Mouse (Mus musculus) cerebellum, adult (tissue): ENCODE data around the gene Cetn2.

ENCODE experiments used
- ATAC-seq: cut with Nextera tagmentation; 2 replicates; pipeline ENCODE4 v1.9.2; 2017; ENCODE audit warnings: mild to moderate bottlenecking, moderate library complexity, mixed read lengths; ENCODE audit not compliant: insufficient number of reproducible peaks, low FRiP score, low TSS enrichment

The Cetn2 gene

DNA sequence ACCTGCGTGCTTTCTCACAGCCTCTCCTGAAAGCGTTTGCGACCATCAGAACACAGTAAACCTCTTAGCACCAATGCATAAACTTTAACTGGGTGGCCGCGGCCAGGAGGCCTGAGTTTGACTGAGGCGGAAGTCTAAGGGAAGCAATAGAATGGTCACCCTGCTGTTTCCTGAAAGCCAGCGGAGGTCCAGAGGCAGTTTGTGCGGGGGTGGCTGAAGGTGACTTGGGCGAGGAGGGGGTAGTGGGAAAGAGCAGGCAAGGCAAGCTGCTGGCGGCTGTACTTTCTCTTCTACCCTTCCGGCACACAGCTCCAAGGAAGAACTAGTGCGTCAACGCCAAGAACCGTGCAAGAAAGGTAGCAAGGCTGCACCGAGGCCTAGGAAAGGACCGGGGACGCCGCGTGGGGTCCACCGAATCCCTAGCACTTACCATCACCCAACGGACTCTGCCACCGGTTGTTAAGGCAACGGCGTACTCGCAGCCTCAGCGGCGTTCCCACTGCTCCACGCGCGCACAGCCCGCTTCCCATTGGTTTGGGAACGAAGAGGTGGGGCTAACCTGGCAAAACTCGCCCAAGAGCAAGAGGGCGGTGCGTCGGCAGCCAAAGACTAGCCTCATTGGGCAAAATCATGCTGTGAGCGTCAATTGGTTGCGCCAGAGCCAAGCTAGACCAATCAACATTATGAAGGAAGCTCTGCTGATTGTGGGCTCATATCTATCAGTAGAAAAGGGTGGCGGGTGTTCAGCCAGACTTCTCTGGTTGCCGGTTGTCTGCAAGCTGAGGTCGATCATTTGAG is at the start of gene Cetn2, which contains the start of gene Nsdhl:
TSS of gene Cetn2 (minus strand) at position 528 of the 798 bp plus-strand sequence.
TSS of gene Nsdhl (plus strand) at position 674 of the 798 bp plus-strand sequence.
- ATAC-seq, result peak; percentile 99

DNA sequence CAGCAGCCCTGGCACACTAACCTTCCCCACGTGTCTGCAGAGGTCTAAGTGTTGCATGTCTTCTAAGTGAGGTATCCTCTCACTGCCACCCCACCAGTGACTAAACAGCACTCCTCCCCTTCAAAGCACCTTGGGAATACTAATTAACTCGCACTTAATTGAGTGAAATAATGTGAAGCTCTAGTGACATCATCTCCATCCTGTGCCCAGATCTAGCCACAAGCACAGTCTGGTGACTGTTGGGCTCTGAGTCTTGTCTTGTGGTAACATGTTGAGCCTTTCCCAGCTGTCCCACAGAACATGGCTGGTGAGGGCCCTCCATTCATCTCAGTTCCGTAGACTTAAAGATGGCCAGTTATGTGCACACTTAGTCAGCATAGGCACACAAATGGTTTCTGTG is 44.5 kb upstream of the Cetn2 start:
- ATAC-seq, result no peak

DNA sequence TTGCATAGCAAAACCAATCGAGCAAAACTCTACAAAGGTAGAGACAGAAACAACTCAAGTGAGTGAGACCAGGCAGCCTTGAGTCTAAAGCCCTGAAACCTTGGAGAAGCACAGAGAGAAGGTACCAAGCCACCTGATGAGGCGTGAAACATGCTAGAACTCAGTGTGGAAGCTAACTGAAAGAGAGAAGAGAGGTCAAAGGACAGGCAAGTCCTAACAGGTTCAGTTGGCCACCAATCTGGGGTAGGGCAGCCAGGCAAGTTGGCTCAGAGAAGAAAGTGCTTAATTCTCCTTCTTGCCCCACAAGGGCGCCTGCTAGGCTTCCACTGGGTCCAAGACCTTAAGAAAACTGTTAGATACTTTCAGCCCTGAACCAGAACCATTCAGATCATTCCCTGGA is 43.3 kb upstream of the Cetn2 start:
- ATAC-seq, result no peak

DNA sequence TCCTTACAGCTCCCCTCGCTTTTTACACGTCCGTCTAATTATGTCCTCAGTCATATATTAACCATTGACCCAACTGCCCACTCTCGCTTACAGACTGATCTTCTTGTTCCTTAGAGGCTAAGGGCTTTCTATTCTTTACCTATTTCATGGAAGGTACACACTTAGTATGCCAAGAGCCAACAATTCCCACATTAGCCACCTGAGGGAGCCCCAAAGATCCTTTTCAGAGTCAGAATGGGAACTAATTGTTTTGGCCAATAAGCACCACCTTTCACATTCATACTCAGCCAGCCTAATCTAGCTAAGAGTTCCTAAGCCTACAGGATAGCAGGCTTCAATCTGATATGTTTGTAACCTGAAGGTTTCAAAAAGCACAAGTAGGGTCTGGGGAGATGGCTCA is 42.2 kb upstream of the Cetn2 start:
- ATAC-seq, result no peak

DNA sequence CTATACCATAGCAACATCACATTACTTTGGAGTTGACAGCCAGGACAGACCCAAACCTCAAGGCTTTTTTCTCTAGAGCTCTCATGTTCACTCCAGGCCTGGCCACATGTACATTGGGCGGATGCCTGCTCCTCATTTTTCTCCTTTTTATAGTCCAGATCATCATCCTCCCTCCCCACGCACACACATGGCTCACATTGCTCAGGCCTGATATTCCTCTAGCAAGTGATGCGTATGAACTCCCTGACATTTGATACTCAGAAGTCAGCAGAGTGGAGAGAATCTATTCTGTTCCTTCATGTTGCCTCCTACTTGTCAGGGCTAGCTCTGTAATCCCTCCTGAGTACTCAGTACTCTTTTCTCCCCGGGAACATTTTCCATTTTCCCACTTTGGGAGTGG is 38.3 kb upstream of the Cetn2 start:
- no peak for ATAC-seq

DNA sequence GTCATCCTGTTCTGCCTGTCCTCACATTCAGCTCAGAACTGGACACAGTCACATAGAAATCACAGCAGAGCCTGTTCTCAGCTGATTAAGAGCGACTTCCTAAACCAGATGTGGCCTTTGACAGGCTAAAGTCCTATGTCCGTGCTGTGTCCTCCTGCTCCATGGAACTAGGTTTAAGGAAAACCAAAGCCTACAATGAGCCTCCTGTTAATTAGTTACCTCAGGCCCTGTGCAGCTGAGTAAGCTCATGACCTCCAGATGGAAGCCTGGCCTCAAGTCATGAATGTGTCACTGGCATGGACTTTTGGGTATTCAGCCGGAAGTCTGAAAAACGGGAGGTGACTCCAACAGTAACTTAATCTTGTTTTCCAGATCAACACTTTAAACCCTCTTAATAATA is 35.3 kb upstream of the Cetn2 start:
- ATAC-seq, result no peak

DNA sequence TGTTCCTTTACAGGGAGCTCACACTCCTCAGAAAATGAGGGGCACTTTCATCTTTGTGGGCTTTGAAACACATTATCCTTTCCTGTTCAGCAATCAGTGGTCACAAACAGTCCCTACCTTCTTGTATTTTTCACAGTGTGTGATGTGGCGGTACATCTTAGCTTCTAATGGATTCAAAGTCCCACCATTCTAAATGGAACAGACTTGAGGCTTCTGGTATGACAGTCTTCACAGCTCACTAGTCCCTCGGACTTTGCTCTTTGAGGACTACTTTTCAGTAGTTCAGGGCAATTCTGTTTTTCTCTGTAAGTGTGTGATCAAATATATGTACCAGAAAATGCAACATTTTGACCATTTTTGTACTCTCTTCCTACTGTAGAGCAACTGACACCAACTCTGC is 3.2 kb upstream of the Cetn2 start:
- ATAC-seq, result no peak

DNA sequence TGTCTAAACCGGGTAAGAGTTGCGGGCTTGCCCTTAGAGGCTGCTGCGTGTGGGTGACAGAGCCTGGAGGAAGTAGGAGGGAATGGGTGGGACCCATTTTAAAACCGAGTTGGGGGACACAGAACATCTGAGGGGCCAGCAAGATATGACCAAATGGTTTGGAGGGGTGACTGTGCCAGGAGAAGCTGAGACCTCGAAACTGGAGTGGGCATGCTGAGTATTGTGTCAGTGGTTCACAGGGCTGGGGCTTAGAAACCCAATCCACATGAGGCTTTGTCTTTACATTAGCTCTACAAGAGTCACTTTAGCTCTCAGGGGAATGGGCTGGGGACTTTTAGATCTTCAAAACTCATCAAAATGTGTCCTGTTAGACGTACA is 460 bp upstream of the Cetn2 start:
- peak; percentile 31; the same call in 1 of the 2 replicates for ATAC-seq

DNA sequence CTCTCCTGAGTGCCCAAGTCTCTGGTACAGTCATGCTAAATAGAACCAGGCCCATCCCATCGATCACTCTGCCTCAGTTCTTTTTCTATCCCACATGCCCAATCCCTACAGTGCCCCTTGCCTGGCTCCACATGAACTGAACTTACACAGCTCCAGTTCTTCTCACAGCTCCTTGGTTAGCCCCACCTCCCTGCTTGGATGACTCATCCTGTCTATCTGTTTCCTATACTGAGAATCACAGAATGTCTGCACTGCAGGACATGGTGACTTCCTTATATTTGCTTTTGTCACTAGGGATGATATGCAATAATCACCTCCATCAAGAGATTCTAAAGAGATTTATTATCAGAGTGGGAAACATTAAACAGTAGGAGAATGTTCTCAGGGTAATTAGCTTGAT is 6.6 kb downstream of the Cetn2 start:
- ATAC-seq, result no peak

DNA sequence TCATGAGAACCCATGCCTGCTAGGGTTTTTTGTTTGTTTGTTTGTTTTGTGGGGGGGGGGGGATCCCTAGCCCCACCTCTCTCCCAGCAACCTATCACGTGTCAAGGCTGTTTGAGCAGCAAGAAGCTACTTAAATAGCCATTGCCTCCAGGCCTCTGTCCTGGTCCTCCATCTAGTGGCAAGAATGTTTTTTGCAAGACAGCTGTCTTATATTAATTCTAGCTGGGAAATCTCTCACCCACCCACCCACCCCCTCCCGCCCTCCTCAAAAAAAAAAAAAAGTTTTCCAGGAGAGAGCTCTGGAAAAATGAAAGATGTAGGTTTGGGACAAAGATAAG is 9.8 kb downstream of the Cetn2 start:
- ATAC-seq, result no peak

DNA sequence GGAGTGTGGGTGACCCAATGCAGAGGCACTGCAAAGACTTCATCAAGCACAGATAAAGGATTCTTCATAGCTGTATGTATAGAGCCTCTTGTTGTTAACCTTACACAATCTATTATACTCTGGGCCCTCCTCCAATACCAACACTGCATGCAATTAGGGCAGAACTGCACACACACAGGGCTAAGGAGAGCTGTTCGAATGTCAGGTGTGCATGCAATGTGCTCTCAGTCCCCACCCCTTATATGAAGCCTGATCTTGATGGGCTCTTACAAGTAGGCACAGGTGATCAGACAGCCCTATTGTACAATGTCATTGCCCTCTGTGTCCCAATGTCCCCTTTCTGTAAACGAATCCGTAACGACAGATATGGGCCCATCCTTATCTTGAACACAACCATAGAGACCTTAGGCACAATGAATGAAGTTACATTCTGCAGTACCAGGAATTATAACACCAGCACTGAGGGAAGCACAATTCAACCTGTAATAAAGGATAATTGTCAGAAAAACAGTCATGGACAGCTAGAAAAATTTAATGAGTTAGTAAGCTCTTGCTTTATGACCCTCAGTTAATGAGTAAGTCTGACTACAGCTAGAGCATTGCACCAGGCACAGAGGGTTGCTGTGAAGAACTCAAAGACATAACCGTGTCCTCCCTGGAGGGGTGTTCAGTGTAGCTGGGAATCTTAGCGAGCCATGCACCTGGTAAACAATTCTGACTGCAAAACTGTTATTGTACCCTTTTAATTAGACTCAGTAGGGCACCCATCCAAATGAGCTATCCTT is 10.4 kb downstream of the Cetn2 start:
- ATAC-seq, result no peak

DNA sequence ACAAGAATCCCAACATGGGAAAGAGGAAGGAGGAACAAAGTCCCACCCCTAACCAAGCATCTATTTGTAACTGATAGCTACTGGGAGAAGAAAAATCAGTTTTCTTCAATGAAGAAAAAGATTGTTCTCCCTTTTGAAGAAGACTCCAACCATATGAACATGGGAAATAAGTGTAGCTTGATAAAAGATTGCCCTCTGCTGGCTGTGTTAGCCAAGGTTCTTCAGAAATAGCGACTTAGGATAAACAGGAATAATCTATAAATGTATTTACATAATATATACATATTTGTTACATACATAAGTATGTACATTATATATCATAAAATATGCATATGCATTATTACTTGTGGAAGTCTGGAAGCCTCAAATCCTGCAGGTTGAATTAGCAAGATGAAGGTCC is 15.7 kb downstream of the Cetn2 start:
- no peak for ATAC-seq

DNA sequence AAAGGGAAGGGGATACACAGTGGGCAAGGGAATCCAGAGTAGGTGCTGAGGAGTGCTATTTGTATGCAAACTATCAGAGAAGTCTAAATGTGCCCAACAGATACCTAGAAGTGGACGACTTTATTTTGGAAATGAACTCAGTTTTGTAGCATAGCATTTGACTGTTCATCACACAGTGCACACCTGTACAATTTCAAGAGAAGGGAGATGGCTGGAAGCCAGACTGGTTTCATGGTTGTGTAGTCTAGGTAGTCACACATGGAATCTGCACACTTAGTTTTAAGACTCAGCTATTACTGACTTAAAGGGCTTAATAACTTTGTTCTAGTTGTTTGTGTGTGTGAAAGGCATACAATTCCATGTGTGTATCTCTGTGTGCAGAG is 22.2 kb downstream of the Cetn2 start:
- no peak for ATAC-seq

DNA sequence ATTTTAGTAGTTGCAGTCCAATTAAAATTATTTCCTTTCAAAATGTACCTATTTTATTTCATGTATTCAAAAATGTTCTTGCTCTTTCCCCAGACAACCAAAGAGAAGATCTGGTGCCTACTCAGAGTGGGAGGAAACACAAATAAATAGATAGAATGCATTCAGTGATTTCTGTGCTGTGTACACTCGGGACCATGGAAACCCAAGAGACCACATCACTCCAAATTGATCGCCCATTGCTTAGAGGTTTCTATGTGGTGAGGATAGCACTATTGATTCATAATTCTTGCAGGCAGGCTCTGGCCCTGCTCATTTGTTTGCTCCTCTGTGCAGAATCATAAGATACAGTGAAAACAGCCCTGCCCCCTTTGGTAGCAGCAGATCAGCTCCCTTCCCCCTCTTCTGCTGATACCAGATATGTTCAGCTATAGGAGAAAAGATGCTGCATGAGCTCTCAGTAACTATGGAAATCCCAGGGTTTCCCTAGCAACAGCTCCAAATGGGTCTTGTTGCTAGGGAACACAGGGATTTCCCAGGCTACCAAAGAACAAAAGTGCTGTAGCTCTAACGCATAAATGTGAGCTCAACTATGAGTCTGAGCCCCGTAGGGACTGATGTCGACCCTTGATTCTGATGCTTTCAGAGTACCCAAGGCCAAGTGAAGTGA is 22.7 kb downstream of the Cetn2 start:
- ATAC-seq, result no peak
